Mouse (Mus musculus) C2C12 (cell line): ENCODE results near the gene Tomm20l. TPM values are rescaled to one million over a fixed set of nuclear protein-coding genes. Genes with fewer than 3 reads are reported as not detected.

Experiments used
- H3K27me3 ChIP-seq: one replicate; pipeline ENCODE4 v1.6.1; 2011; ENCODE audit not compliant: control insufficient read depth, insufficient read depth, insufficient read length
- H3K36me3 ChIP-seq: one replicate; pipeline ENCODE4 v1.6.1; 2011; ENCODE audit not compliant: control insufficient read depth, insufficient read depth
- H3K4me3 ChIP-seq: one replicate; pipeline ENCODE4 v1.5.1; 2011; ENCODE audit warnings: mild to moderate bottlenecking, control low read depth; ENCODE audit not compliant: poor library complexity, insufficient read depth, severe bottlenecking
- H3K79me2 ChIP-seq: one replicate; pipeline ENCODE4 v1.6.1; 2011; ENCODE audit not compliant: control insufficient read depth, insufficient read depth
- H3K79me3 ChIP-seq: one replicate; pipeline ENCODE4 v1.6.1; 2011; ENCODE audit warnings: low read depth, control low read depth
- H3ac ChIP-seq: one replicate; pipeline ENCODE3; 2011; ENCODE audit warnings: low read depth; ENCODE audit not compliant: control insufficient read depth, insufficient read length
- CEBPB ChIP-seq: IDR thresholded peaks from one replicate; pipeline ENCODE4 v1.6.1; 2011; ENCODE audit warnings: low read depth, mild to moderate bottlenecking, control low read depth, moderate library complexity
- CTCF ChIP-seq: IDR thresholded peaks from one replicate; pipeline ENCODE4 v1.5.1; 2011; ENCODE audit not compliant: control insufficient read depth, insufficient read depth, insufficient read length
- FOSL1 ChIP-seq: IDR thresholded peaks from one replicate; pipeline ENCODE4 v1.8.0; 2011; ENCODE audit warnings: mild to moderate bottlenecking, low read length; ENCODE audit not compliant: poor library complexity, insufficient read depth, severe bottlenecking
- MAX ChIP-seq: IDR thresholded peaks from one replicate; pipeline ENCODE4 v1.6.1; 2011; ENCODE audit warnings: mild to moderate bottlenecking, control low read depth
- MYOD1 ChIP-seq: IDR thresholded peaks from one replicate; pipeline ENCODE4 v1.6.1; 2011; ENCODE audit warnings: low read depth; ENCODE audit not compliant: control insufficient read depth, insufficient read length
- MYOG ChIP-seq: IDR thresholded peaks from one replicate; pipeline ENCODE4 v1.6.1; 2011; ENCODE audit not compliant: control insufficient read depth, insufficient read length; ENCODE audit errors: extremely low read depth
- USF1 ChIP-seq: IDR thresholded peaks from one replicate; pipeline ENCODE4 v1.6.1; 2011; ENCODE audit warnings: low read depth, mild to moderate bottlenecking, control low read depth, moderate library complexity
- polyA plus RNA-seq: library from polyadenylated mRNA; unstranded; fragments of >200 nt; fragmentation: generic; extraction: Trizol; gene quantifications from one replicate; pipeline ENCODE4 v1.2.1, GENCODE M21; 2012; ENCODE audit warnings: missing spikeins

The Tomm20l gene
- polyA plus RNA-seq, 1 experiment = not detected

DNA sequence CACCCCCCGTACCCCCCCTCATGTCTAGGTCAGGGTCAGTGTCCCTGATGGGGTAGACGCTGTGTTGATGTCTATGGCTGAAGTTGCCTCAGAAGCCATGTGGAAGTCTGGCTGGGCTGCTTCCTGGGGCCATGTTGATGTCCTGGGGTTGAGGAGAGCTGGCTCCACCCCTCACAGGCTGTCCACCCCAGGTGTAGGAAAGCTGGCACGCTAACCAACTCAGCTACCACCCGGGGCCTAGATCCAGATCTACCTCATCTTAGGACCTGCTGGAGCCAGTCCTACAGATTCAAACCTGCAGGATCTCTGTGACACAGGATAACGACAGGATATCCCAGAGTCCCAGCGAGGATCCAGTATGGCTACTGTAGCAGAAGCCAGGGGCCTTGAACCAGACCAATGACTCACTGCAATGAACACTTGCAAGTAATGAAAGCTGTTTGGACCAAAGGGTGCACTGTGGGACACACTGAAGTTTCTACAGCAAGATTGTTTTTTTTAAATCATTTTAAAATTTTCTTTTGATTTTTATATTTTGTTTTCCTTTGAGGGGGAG, 3.9 kb upstream of the Tomm20l start:
- no peaks in the 10 kb centered on the region for H3K27me3 ChIP-seq
- H3K4me3 ChIP-seq = no peak overlapping the region
- no peaks in the 10 kb centered on the region for H3K79me3 ChIP-seq
- no peaks in the 10 kb centered on the region for H3K79me2 ChIP-seq
- no peak for TF ChIP-seq USF1
- no peak for TF ChIP-seq MYOD1
- TF ChIP-seq MAX = no peak
- no peak for TF ChIP-seq FOSL1
- no peak for TF ChIP-seq CTCF
- no peak for TF ChIP-seq MYOG
- no peak for TF ChIP-seq CEBPB
- H3K36me3 ChIP-seq = no peaks in the 10 kb centered on the region
- no peak overlapping the region for H3ac ChIP-seq

DNA sequence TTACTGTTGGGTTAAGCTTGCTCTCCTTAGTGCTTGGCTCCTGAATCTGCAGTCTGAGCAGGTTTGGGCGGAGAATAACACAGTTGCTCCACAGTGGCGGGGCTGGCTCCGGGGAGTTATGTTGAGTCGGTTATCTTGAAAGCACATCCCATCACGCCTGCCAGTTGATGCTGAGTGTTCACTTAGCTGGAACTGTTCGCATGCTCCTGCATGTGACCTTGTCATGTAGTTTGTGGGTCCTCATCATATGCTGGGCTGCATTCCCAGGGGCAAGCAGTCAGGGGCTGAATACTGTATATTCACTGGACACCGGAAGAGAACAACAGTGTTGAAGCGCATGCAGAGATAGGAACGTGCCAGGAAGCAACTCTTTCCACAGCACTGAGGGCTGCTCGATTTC, 1.8 kb downstream of the Tomm20l start:
- H3K79me3 ChIP-seq = no peaks in the 10 kb centered on the region
- H3K79me2 ChIP-seq = no peaks in the 10 kb centered on the region
- no peaks in the 10 kb centered on the region for H3K27me3 ChIP-seq
- no peak overlapping the region for H3K4me3 ChIP-seq
- no peak for TF ChIP-seq CTCF
- TF ChIP-seq MYOG = no peak
- no peak for TF ChIP-seq CEBPB
- TF ChIP-seq FOSL1 = no peak
- no peak for TF ChIP-seq MAX
- no peak for TF ChIP-seq USF1
- no peak for TF ChIP-seq MYOD1
- H3K36me3 ChIP-seq = no peaks in the 10 kb centered on the region
- no peak overlapping the region for H3ac ChIP-seq

DNA sequence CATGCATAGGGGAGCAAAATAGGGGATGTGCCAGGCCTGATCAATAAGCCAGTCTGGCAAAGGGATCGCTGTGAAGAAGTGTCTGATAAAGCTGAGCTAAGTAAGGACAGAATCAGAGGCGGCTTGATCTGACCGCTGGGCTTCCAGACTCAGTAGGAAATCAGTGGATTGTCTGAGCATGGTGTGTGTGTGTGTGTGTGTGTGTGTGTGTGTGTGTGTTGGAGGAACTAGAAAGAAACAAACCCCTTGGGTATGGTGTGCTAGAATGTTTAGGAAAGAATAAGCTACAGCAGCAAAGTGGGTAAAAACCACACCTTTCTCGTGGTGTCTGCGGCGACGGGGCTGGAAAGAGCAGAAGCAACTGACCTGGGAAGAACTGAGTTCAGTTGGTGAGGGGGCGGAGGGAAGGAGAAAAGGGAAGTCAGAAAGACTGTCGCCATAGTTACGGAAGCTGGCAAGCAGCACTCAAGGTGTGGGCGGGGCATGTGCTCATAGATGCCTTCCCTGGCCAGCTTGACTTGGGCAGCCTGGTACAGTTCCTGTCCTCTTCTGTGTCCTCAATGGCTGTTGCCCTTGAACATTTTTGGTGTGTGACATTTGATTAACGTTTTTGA, 2.6 kb downstream of the Tomm20l start:
- H3K79me3 ChIP-seq = no peaks in the 10 kb centered on the region
- H3K36me3 ChIP-seq = no peaks in the 10 kb centered on the region
- no peak for TF ChIP-seq MYOD1
- TF ChIP-seq MYOG = no peak
- no peak for TF ChIP-seq USF1
- TF ChIP-seq MAX = no peak
- TF ChIP-seq CEBPB = no peak
- no peak for TF ChIP-seq FOSL1
- TF ChIP-seq CTCF = no peak
- H3K4me3 ChIP-seq = no peak overlapping the region
- no peak overlapping the region for H3ac ChIP-seq
- H3K27me3 ChIP-seq = no peaks in the 10 kb centered on the region
- no peaks in the 10 kb centered on the region for H3K79me2 ChIP-seq

DNA sequence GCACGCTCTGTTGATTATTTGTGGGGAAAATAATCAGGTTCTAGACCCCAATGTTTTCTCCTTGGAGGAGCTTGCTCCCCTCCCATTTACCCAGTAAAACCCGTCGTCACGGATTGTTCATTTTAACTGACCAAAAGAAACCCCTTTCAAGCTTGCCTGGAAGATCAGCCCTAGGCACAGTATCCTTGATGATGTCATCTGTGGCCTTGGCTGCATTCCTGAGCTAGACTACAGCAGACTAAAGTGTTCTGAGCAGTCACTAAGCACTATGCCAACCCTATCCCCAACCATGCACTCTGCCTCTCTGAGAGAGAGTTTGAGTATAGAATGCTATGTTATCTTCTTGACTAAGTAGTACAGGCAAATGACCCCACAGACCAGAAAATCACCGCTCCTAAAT, 5.2 kb downstream of the Tomm20l start:
- Histone ChIP-seq H3K79me2 (no peaks in the 10 kb centered on the region), H3ac (no peak overlapping the region), H3K4me3 (no peak overlapping the region), H3K27me3 (no peaks in the 10 kb centered on the region), H3K79me3 (no peaks in the 10 kb centered on the region), H3K36me3 (no peaks in the 10 kb centered on the region)
- TF ChIP-seq MAX (no peak), MYOG (no peak), USF1 (no peak), MYOD1 (no peak), CEBPB (no peak), FOSL1 (no peak), CTCF (no peak)

DNA sequence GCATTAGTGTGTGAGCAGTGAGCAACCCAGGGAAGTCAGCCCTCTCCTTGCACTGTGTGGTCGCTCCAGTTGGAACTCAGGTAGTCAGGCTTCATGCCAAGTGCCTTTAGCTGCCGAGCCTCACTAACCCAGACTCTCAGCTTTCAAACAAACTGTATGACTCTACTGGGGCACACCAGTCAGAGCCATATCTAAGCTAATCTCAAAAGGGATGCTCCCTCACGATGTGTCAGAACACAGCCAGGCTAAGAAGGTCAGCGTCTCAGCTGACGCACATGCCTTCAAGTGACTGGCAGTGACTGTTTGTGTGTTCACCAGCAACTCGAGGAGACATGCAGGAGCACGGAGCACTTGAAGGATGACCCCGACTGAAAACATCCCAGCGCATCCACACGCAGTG, 11.5 kb downstream of the Tomm20l start:
- no peak overlapping the region for H3K4me3 ChIP-seq
- peaks cover 56% of the 10 kb centered on the region for H3K36me3 ChIP-seq
- peaks cover 9% of the 10 kb centered on the region for H3K79me2 ChIP-seq
- no peak overlapping the region for H3ac ChIP-seq
- peaks cover 7% of the 10 kb centered on the region for H3K79me3 ChIP-seq
- no peaks in the 10 kb centered on the region for H3K27me3 ChIP-seq
- TF ChIP-seq USF1 (no peak), FOSL1 (no peak), MAX (no peak), CTCF (no peak)

DNA sequence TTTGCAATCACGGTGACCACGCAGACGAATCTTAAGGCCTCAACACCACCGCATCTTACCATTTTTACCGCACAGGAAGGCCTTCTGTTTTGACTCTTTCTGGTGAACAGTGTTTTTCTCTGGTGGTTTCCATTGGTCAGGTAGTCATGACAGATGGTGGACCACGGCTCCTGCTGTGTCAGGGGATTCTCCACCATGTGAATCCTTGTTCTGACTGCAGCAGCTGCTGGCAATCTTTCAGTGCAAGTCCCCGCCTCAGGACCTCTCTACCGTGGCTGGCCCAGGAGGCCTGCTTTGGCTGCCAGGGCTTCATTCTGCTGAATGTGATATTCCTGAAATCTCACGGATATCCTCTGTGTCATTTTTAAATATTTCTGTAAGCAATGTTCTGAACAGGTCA, 12.1 kb downstream of the Tomm20l start:
- TF ChIP-seq USF1 (no peak), MYOD1 (no peak), FOSL1 (no peak), CEBPB (no peak), CTCF (no peak)
- Histone ChIP-seq H3K36me3 (peaks cover 56% of the 10 kb centered on the region), H3ac (no peak overlapping the region), H3K4me3 (no peak overlapping the region), H3K79me3 (peaks cover 12% of the 10 kb centered on the region), H3K27me3 (no peaks in the 10 kb centered on the region), H3K79me2 (peaks cover 15% of the 10 kb centered on the region)
